Mouse (Mus musculus): Measurements from ENCODE around the gene Pde8b. TPM values are rescaled to one million over a fixed set of nuclear protein-coding genes. Genes with fewer than 3 reads are reported as not detected.

Gene Pde8b
- polyA plus RNA-seq, 1 experiment from 2014 or later: 6.9 TPM

GRCm38 (mm10) chr13:95260886-95261789 is 11.0 kb upstream of the Pde8b start:
- Histone ChIP-seq H3K27me3 (replicated peaks; ENCODE audit: control insufficient read depth, insufficient read depth, low read length) (no peaks in the 10 kb centered on the region), H3K27ac (ENCODE audit: low read depth) (no peak overlapping the region), H3K9me3 (ENCODE audit: control insufficient read depth, low read length) (no peaks in the 10 kb centered on the region), H3K9ac (ENCODE audit: low read length) (no peak overlapping the region), H3K36me3 (ENCODE audit: control insufficient read depth, insufficient read depth, low read length) (no peaks in the 10 kb centered on the region), H3K4me1 (replicated peaks; ENCODE audit: control insufficient read depth, insufficient read depth, low read length) (no peaks in the 10 kb centered on the region), H3K4me3 (ENCODE audit: low read depth, low read length) (no peak overlapping the region), H3K4me2 (ENCODE audit: low read length) (no peak overlapping the region)
- DNase-seq (ENCODE audit: low spot score) (no peak), ATAC-seq (replicated peaks; ENCODE audit: low FRiP score, low TSS enrichment, low read depth) (no peak)
- WGBS: 56% methylated on average over 9 of the region's 9 CpGs

GRCm38 (mm10) chr13:95260391-95260790 is 10.3 kb upstream of the Pde8b start:
- Histone ChIP-seq H3K27ac (ENCODE audit: low read depth) (no peak overlapping the region), H3K36me3 (ENCODE audit: control insufficient read depth, insufficient read depth, low read length) (no peaks in the 10 kb centered on the region), H3K9me3 (ENCODE audit: control insufficient read depth, low read length) (no peaks in the 10 kb centered on the region), H3K4me3 (ENCODE audit: low read depth, low read length) (no peak overlapping the region), H3K4me2 (ENCODE audit: low read length) (no peak overlapping the region), H3K27me3 (replicated peaks; ENCODE audit: control insufficient read depth, insufficient read depth, low read length) (no peaks in the 10 kb centered on the region), H3K4me1 (replicated peaks; ENCODE audit: control insufficient read depth, insufficient read depth, low read length) (no peaks in the 10 kb centered on the region), H3K9ac (ENCODE audit: low read length) (no peak overlapping the region)
- 14% methylated on average over 1 of the region's 1 CpGs for WGBS
- DNase-seq (ENCODE audit: low spot score): no peak
- ATAC-seq (replicated peaks; ENCODE audit: low FRiP score, low TSS enrichment, low read depth): peak; percentile 62; the same call in 1 of the 2 replicates

GRCm38 (mm10) chr13:95257083-95257482 is 6.9 kb upstream of the Pde8b start:
- ATAC-seq (replicated peaks; ENCODE audit: low FRiP score, low TSS enrichment, low read depth): no peak
- no peak overlapping the region for H3K9ac ChIP-seq (ENCODE audit: low read length)
- no peaks in the 10 kb centered on the region for H3K9me3 ChIP-seq (ENCODE audit: control insufficient read depth, low read length)
- H3K4me1 ChIP-seq (replicated peaks; ENCODE audit: control insufficient read depth, insufficient read depth, low read length): no peaks in the 10 kb centered on the region
- no peaks in the 10 kb centered on the region for H3K27me3 ChIP-seq (replicated peaks; ENCODE audit: control insufficient read depth, insufficient read depth, low read length)
- 86% methylated on average over 6 of the region's 6 CpGs for WGBS
- no peak overlapping the region for H3K27ac ChIP-seq (ENCODE audit: low read depth)
- no peaks in the 10 kb centered on the region for H3K36me3 ChIP-seq (ENCODE audit: control insufficient read depth, insufficient read depth, low read length)
- no peak overlapping the region for H3K4me2 ChIP-seq (ENCODE audit: low read length)
- H3K4me3 ChIP-seq (ENCODE audit: low read depth, low read length): no peak overlapping the region
- DNase-seq (ENCODE audit: low spot score): no peak

GRCm38 (mm10) chr13:95255083-95255482 is 4.9 kb upstream of the Pde8b start:
- no peak overlapping the region for H3K27ac ChIP-seq (ENCODE audit: low read depth)
- no peaks in the 10 kb centered on the region for H3K9me3 ChIP-seq (ENCODE audit: control insufficient read depth, low read length)
- no peak for DNase-seq (ENCODE audit: low spot score)
- no peaks in the 10 kb centered on the region for H3K36me3 ChIP-seq (ENCODE audit: control insufficient read depth, insufficient read depth, low read length)
- 76% methylated on average over 3 of the region's 3 CpGs for WGBS
- no peak overlapping the region for H3K9ac ChIP-seq (ENCODE audit: low read length)
- no peak for ATAC-seq (replicated peaks; ENCODE audit: low FRiP score, low TSS enrichment, low read depth)
- peaks cover 12% of the 10 kb centered on the region for H3K27me3 ChIP-seq (replicated peaks; ENCODE audit: control insufficient read depth, insufficient read depth, low read length)
- H3K4me2 ChIP-seq (ENCODE audit: low read length): no peak overlapping the region
- no peak overlapping the region for H3K4me3 ChIP-seq (ENCODE audit: low read depth, low read length)
- no peaks in the 10 kb centered on the region; the same call in 1 of the 2 replicates for H3K4me1 ChIP-seq (replicated peaks; ENCODE audit: control insufficient read depth, insufficient read depth, low read length)

- no peak for ATAC-seq (replicated peaks; ENCODE audit: low FRiP score, low TSS enrichment, low read depth)
These were observed 7.1 kb downstream of the Pde8b start for GRCm38 (mm10) chr13:95243026-95243425.

GRCm38 (mm10) chr13:95237488-95237887 is 12.6 kb downstream of the Pde8b start:
- H3K27ac ChIP-seq (ENCODE audit: low read depth): no peak overlapping the region
- H3K9me3 ChIP-seq (ENCODE audit: control insufficient read depth, low read length): 0 out of 2 replicates have a peak, but pooled peaks cover 3% of the 10 kb centered on the region
- H3K36me3 ChIP-seq (ENCODE audit: control insufficient read depth, insufficient read depth, low read length): no peaks in the 10 kb centered on the region
- no peak for DNase-seq (ENCODE audit: low spot score)
- H3K9ac ChIP-seq (ENCODE audit: low read length): no peak overlapping the region
- no peak overlapping the region for H3K4me3 ChIP-seq (ENCODE audit: low read depth, low read length)
- no peak for ATAC-seq (replicated peaks; ENCODE audit: low FRiP score, low TSS enrichment, low read depth)
- H3K27me3 ChIP-seq (replicated peaks; ENCODE audit: control insufficient read depth, insufficient read depth, low read length): no peaks in the 10 kb centered on the region
- no peaks in the 10 kb centered on the region for H3K4me1 ChIP-seq (replicated peaks; ENCODE audit: control insufficient read depth, insufficient read depth, low read length)
- no peak overlapping the region for H3K4me2 ChIP-seq (ENCODE audit: low read length)
- WGBS: 94% methylated on average over 2 of the region's 2 CpGs

More at GRCm38 (mm10) chr13:95243026-95243425, 7.1 kb downstream of the Pde8b start:
- Histone ChIP-seq H3K27me3 (replicated peaks; ENCODE audit: control insufficient read depth, insufficient read depth, low read length) (no peaks in the 10 kb centered on the region), H3K4me3 (ENCODE audit: low read depth, low read length) (no peak overlapping the region), H3K4me1 (replicated peaks; ENCODE audit: control insufficient read depth, insufficient read depth, low read length) (no peaks in the 10 kb centered on the region), H3K9me3 (ENCODE audit: control insufficient read depth, low read length) (0 out of 2 replicates have a peak, but pooled peaks cover 3% of the 10 kb centered on the region), H3K4me2 (ENCODE audit: low read length) (no peak overlapping the region), H3K27ac (ENCODE audit: low read depth) (no peak overlapping the region), H3K9ac (ENCODE audit: low read length) (no peak overlapping the region), H3K36me3 (ENCODE audit: control insufficient read depth, insufficient read depth, low read length) (no peaks in the 10 kb centered on the region)
- DNase-seq (ENCODE audit: low spot score): no peak
- 60% methylated on average over 2 of the region's 2 CpGs for WGBS

- 0 out of 2 replicates have a peak, but pooled peaks cover 3% of the 10 kb centered on the region for H3K9me3 ChIP-seq (ENCODE audit: control insufficient read depth, low read length)
- ATAC-seq (replicated peaks; ENCODE audit: low FRiP score, low TSS enrichment, low read depth): no peak
- WGBS: 65% methylated on average over 8 of the region's 8 CpGs
These were observed 14.9 kb downstream of the Pde8b start for GRCm38 (mm10) chr13:95235261-95235660.

GRCm38 (mm10) chr13:95231366-95232138 is 18.6 kb downstream of the Pde8b start:
- Histone ChIP-seq H3K9me3 (ENCODE audit: control insufficient read depth, low read length) (no peaks in the 10 kb centered on the region), H3K4me2 (ENCODE audit: low read length) (no peak overlapping the region), H3K4me1 (replicated peaks; ENCODE audit: control insufficient read depth, insufficient read depth, low read length) (no peaks in the 10 kb centered on the region), H3K27ac (ENCODE audit: low read depth) (no peak overlapping the region), H3K27me3 (replicated peaks; ENCODE audit: control insufficient read depth, insufficient read depth, low read length) (no peaks in the 10 kb centered on the region), H3K36me3 (ENCODE audit: control insufficient read depth, insufficient read depth, low read length) (no peaks in the 10 kb centered on the region), H3K9ac (ENCODE audit: low read length) (no peak overlapping the region), H3K4me3 (ENCODE audit: low read depth, low read length) (no peak overlapping the region)
- no peak for DNase-seq (ENCODE audit: low spot score)
- no peak for ATAC-seq (replicated peaks; ENCODE audit: low FRiP score, low TSS enrichment, low read depth)
- WGBS: 80% methylated on average over 8 of the region's 8 CpGs

More at GRCm38 (mm10) chr13:95235261-95235660, 14.9 kb downstream of the Pde8b start:
- Histone ChIP-seq H3K4me1 (replicated peaks; ENCODE audit: control insufficient read depth, insufficient read depth, low read length) (no peaks in the 10 kb centered on the region), H3K36me3 (ENCODE audit: control insufficient read depth, insufficient read depth, low read length) (no peaks in the 10 kb centered on the region), H3K27ac (ENCODE audit: low read depth) (no peak overlapping the region), H3K4me3 (ENCODE audit: low read depth, low read length) (no peak overlapping the region), H3K9ac (ENCODE audit: low read length) (no peak overlapping the region), H3K4me2 (ENCODE audit: low read length) (no peak overlapping the region), H3K27me3 (replicated peaks; ENCODE audit: control insufficient read depth, insufficient read depth, low read length) (no peaks in the 10 kb centered on the region)
- no peak for DNase-seq (ENCODE audit: low spot score)
